Mouse (Mus musculus): Measurements from ENCODE around the gene Lrrc23. TPM values are rescaled to one million over a fixed set of nuclear protein-coding genes. Genes with fewer than 3 reads are reported as not detected.

Lrrc23 gene
- polyA plus RNA-seq, 1 experiment from 2014 or later: 0.11 TPM

DNA sequence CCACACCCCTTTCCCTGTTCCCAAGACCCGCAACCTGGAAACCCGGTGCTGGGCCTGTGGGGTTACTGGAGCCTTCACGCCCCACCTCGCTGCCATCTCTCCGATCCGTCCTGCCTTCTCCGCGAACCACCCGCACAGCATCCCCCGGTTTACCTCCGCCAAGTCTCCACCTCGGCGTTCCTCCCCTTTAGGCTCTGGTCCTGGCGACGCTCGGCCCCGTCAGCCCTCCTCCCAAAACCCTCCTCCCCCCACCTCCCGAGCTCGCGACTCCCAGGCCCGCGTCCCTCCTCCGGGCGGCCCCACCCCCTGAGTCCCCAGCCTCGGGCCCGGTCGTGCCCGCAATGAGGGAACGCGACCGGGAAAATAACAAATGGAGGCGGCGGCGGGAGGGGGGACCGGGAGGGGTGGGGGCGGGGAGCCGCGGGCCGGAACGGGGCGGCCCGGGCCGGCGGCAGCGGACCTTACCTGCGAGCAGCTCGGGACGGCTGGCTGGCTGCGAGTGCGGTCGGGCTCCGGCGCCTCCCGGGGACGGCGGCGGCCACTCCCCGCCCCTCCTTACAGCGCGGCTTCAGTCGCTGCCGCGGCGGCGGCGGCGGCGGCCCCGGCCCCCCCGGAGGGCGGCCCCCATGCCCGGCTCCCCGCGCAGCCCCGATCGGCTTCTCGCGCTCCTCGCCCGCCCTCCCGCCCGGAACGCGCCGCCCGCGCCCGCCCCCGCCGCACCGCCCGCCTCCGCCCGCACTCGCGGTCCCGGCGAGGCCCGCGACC is 23.5 kb downstream of the Lrrc23 start, which contains the start of the genes Gm45234 and Atn1:
TSS of gene Gm45234 (minus strand) at position 191 of the 765 bp plus-strand sequence.
TSS of gene Atn1 (minus strand) at position 694 of the 765 bp plus-strand sequence.
- Histone ChIP-seq H3K4me1 (replicated peaks; ENCODE audit: control insufficient read depth, insufficient read depth, low read length) (peaks cover 37% of the 10 kb centered on the region), H3K27ac (ENCODE audit: low read depth, low read length) (peak within 1 kb of the TSS; percentile 73), H3K9me3 (ENCODE audit: control insufficient read depth, low read length) (no peaks in the 10 kb centered on the region), H3K27me3 (replicated peaks; ENCODE audit: control insufficient read depth, insufficient read depth, low read length) (peaks cover 18% of the 10 kb centered on the region), H3K36me3 (ENCODE audit: control insufficient read depth, insufficient read depth, low read length) (no peaks in the 10 kb centered on the region), H3K4me3 (ENCODE audit: low read depth, low read length) (peak within 1 kb of the TSS; percentile 68), H3K4me2 (peak within 1 kb of the TSS; percentile 68), H3K9ac (ENCODE audit: low read depth, low read length) (peak within 1 kb of the TSS; percentile 72)
- ATAC-seq (replicated peaks; ENCODE audit: low FRiP score): peak; percentile 52
- WGBS: 1% methylated on average over 67 of the region's 100 CpGs
- DNase-seq (ENCODE audit: low spot score): peak; percentile 76

- 12% methylated on average over 3 of the region's 3 CpGs for WGBS
Observed at GRCm38 (mm10) chr6:124755306-124755705, 24.2 kb downstream of the Lrrc23 start.

GRCm38 (mm10) chr6:124753861-124754260 is 25.7 kb downstream of the Lrrc23 start:
- Histone ChIP-seq H3K4me3 (ENCODE audit: low read depth, low read length) (no peak overlapping the region), H3K36me3 (ENCODE audit: control insufficient read depth, insufficient read depth, low read length) (no peaks in the 10 kb centered on the region), H3K9ac (ENCODE audit: low read depth, low read length) (no peak overlapping the region), H3K27me3 (replicated peaks; ENCODE audit: control insufficient read depth, insufficient read depth, low read length) (peaks cover 10% of the 10 kb centered on the region), H3K4me1 (replicated peaks; ENCODE audit: control insufficient read depth, insufficient read depth, low read length) (peaks cover 33% of the 10 kb centered on the region), H3K9me3 (ENCODE audit: control insufficient read depth, low read length) (no peaks in the 10 kb centered on the region), H3K27ac (ENCODE audit: low read depth, low read length) (no peak overlapping the region), H3K4me2 (no peak overlapping the region)
- ATAC-seq (replicated peaks; ENCODE audit: low FRiP score) (no peak), DNase-seq (ENCODE audit: low spot score) (no peak)
- 86% methylated on average over 2 of the region's 2 CpGs for WGBS

More at GRCm38 (mm10) chr6:124755306-124755705, 24.2 kb downstream of the Lrrc23 start:
- no peak for ATAC-seq (replicated peaks; ENCODE audit: low FRiP score)
- Histone ChIP-seq H3K4me3 (ENCODE audit: low read depth, low read length) (peak overlapping the region; percentile 68), H3K9ac (ENCODE audit: low read depth, low read length) (peak overlapping the region; percentile 72), H3K27me3 (replicated peaks; ENCODE audit: control insufficient read depth, insufficient read depth, low read length) (peaks cover 16% of the 10 kb centered on the region), H3K4me1 (replicated peaks; ENCODE audit: control insufficient read depth, insufficient read depth, low read length) (peaks cover 37% of the 10 kb centered on the region), H3K4me2 (peak overlapping the region; percentile 68), H3K36me3 (ENCODE audit: control insufficient read depth, insufficient read depth, low read length) (no peaks in the 10 kb centered on the region), H3K9me3 (ENCODE audit: control insufficient read depth, low read length) (no peaks in the 10 kb centered on the region), H3K27ac (ENCODE audit: low read depth, low read length) (no peak overlapping the region; the same call in 1 of the 2 replicates)
- DNase-seq (ENCODE audit: low spot score): no peak

GRCm38 (mm10) chr6:124750405-124750804 is 29.1 kb downstream of the Lrrc23 start:
- Histone ChIP-seq H3K4me3 (ENCODE audit: low read depth, low read length) (no peak overlapping the region), H3K27ac (ENCODE audit: low read depth, low read length) (no peak overlapping the region), H3K9ac (ENCODE audit: low read depth, low read length) (no peak overlapping the region), H3K9me3 (ENCODE audit: control insufficient read depth, low read length) (no peaks in the 10 kb centered on the region), H3K4me1 (replicated peaks; ENCODE audit: control insufficient read depth, insufficient read depth, low read length) (peaks cover 15% of the 10 kb centered on the region; the same call in 1 of the 2 replicates), H3K4me2 (no peak overlapping the region), H3K27me3 (replicated peaks; ENCODE audit: control insufficient read depth, insufficient read depth, low read length) (no peaks in the 10 kb centered on the region; the same call in 1 of the 2 replicates), H3K36me3 (ENCODE audit: control insufficient read depth, insufficient read depth, low read length) (peaks cover 2% of the 10 kb centered on the region; the same call in 1 of the 2 replicates)
- ATAC-seq (replicated peaks; ENCODE audit: low FRiP score) (no peak), DNase-seq (ENCODE audit: low spot score) (no peak)
- WGBS: 79% methylated on average over 8 of the region's 8 CpGs

DNA sequence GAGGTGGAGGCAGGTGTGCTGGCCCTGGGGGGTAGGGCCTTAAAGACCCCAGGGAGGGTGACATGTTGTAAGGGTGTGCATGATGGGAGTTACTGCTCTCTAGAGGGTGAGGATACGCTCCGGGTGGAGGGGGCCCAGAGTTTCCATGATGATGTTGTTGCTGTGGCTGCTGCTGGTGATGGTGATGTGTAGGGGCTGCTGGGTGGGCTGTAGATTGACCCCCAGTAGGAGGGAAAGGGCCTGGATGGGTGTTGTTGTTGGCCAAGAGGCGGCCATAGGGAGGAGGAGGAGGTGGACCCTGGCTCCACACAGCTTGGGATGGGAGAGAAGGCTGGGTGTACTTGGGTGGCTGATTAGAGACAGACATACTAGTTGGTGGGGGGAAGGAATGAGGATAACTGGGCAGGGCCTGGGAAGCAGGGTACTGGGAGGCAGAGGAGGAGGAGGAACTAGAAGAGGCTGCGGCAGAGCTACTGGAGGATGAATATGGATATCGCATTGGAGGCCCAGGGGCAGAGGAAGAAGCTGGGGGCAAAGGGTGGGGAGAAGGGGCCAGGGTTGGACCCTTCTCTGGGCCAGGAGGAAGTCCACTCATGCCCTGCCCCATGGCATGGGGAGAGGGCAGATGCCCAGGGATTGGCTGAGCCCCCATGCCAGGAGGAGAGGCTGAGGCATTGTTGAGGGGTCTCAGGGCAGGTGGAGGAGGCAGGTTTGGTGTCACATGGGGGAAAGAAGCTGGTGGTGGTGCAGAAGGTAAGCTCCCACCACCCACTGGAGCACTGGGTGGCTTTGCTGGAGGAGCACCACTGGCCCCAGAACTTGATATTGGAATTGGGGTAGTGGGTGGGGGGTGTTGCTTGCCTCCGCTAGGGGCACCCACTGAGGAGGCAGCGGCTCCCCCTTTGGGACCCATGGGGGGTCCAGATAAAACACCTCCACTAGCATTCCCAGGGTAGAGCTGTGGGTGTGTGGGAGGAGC is 32.6 kb downstream of the Lrrc23 start:
- H3K9ac ChIP-seq (ENCODE audit: low read depth, low read length): peak overlapping the region; percentile 76
- ATAC-seq (replicated peaks; ENCODE audit: low FRiP score): no peak

GRCm38 (mm10) chr6:124746296-124746605 is 33.3 kb downstream of the Lrrc23 start:
- H3K27ac ChIP-seq (ENCODE audit: low read depth, low read length): peak overlapping the region; percentile 69; the same call in 1 of the 2 replicates
- no peaks in the 10 kb centered on the region for H3K9me3 ChIP-seq (ENCODE audit: control insufficient read depth, low read length)
- no peaks in the 10 kb centered on the region for H3K27me3 ChIP-seq (replicated peaks; ENCODE audit: control insufficient read depth, insufficient read depth, low read length)
- H3K4me1 ChIP-seq (replicated peaks; ENCODE audit: control insufficient read depth, insufficient read depth, low read length): peaks cover 14% of the 10 kb centered on the region
- H3K9ac ChIP-seq (ENCODE audit: low read depth, low read length): peak overlapping the region; percentile 76
- peaks cover 2% of the 10 kb centered on the region; the same call in 1 of the 2 replicates for H3K36me3 ChIP-seq (ENCODE audit: control insufficient read depth, insufficient read depth, low read length)
- DNase-seq (ENCODE audit: low spot score): no peak
- 24% methylated on average over 8 of the region's 8 CpGs for WGBS
- peak overlapping the region; percentile 60 for H3K4me3 ChIP-seq (ENCODE audit: low read depth, low read length)
- peak overlapping the region; percentile 86 for H3K4me2 ChIP-seq
- no peak for ATAC-seq (replicated peaks; ENCODE audit: low FRiP score)

More for the DNA sequence above, 32.6 kb downstream of the Lrrc23 start:
- H3K9me3 ChIP-seq (ENCODE audit: control insufficient read depth, low read length): no peaks in the 10 kb centered on the region
- no peak for DNase-seq (ENCODE audit: low spot score)
- H3K27ac ChIP-seq (ENCODE audit: low read depth, low read length): no peak overlapping the region
- peaks cover 11% of the 10 kb centered on the region for H3K4me1 ChIP-seq (replicated peaks; ENCODE audit: control insufficient read depth, insufficient read depth, low read length)
- H3K4me3 ChIP-seq (ENCODE audit: low read depth, low read length): peak overlapping the region; percentile 60
- peaks cover 2% of the 10 kb centered on the region; the same call in 1 of the 2 replicates for H3K36me3 ChIP-seq (ENCODE audit: control insufficient read depth, insufficient read depth, low read length)
- 89% methylated on average over 7 of the region's 7 CpGs for WGBS
- no peaks in the 10 kb centered on the region for H3K27me3 ChIP-seq (replicated peaks; ENCODE audit: control insufficient read depth, insufficient read depth, low read length)
- H3K4me2 ChIP-seq: peak overlapping the region; percentile 86

GRCm38 (mm10) chr6:124745490-124746295 is 33.8 kb downstream of the Lrrc23 start:
- under 1% methylated on average over 85 of the region's 85 CpGs for WGBS
- Histone ChIP-seq H3K4me3 (ENCODE audit: low read depth, low read length) (peak overlapping the region; percentile 60), H3K27ac (ENCODE audit: low read depth, low read length) (peak overlapping the region; percentile 72), H3K36me3 (ENCODE audit: control insufficient read depth, insufficient read depth, low read length) (peaks cover 2% of the 10 kb centered on the region; the same call in 1 of the 2 replicates), H3K4me2 (peak overlapping the region; percentile 86), H3K27me3 (replicated peaks; ENCODE audit: control insufficient read depth, insufficient read depth, low read length) (no peaks in the 10 kb centered on the region), H3K9me3 (ENCODE audit: control insufficient read depth, low read length) (no peaks in the 10 kb centered on the region), H3K9ac (ENCODE audit: low read depth, low read length) (peak overlapping the region; percentile 76), H3K4me1 (replicated peaks; ENCODE audit: control insufficient read depth, insufficient read depth, low read length) (peaks cover 14% of the 10 kb centered on the region)
- ATAC-seq (replicated peaks; ENCODE audit: low FRiP score) (peak; percentile 80), DNase-seq (ENCODE audit: low spot score) (peak; percentile 93)
